Mouse (Mus musculus) liver, adult 2 months (tissue): ENCODE data around the gene Gm13090. TPM values are rescaled to one million over a fixed set of nuclear protein-coding genes. Genes with fewer than 3 reads are reported as not detected.

Experiments used
- DNase-seq: peaks from one replicate; pipeline ENCODE4 v3.0.0-alpha.2; 2011; ENCODE audit warnings: low read depth, low spot score; ENCODE audit errors: extremely low read depth
- H3K27ac ChIP-seq: fragments of 200-500 bp; replicated peaks from 2 replicates; pipeline ENCODE4 v1.5.1; 2012; ENCODE audit warnings: low read depth, mild to moderate bottlenecking, control low read depth, inconsistent platforms, low read length; ENCODE audit not compliant: insufficient read depth
- H3K27me3 ChIP-seq: fragments of 200-500 bp; 2 replicates; pipeline ENCODE4 v1.6.1; 2012; ENCODE audit warnings: mild to moderate bottlenecking, moderate library complexity, low read length, inconsistent platforms; ENCODE audit not compliant: control insufficient read depth, insufficient read depth
- H3K36me3 ChIP-seq: fragments of 200-500 bp; 2 replicates; pipeline ENCODE4 v1.6.1; 2012; ENCODE audit warnings: low read length, inconsistent platforms; ENCODE audit not compliant: control insufficient read depth, insufficient read depth
- H3K4me1 ChIP-seq: fragments of 200-500 bp; 2 replicates; pipeline ENCODE4 v1.6.1; 2011; ENCODE audit warnings: low read length; ENCODE audit not compliant: control insufficient read depth, insufficient read depth
- H3K4me3 ChIP-seq: fragments of 200-500 bp; 2 replicates; pipeline ENCODE4 v1.5.1; 2011; ENCODE audit warnings: low read depth, mild to moderate bottlenecking, control low read depth, low read length, moderate library complexity; ENCODE audit not compliant: insufficient read depth
- H3K79me2 ChIP-seq: fragments of 200-500 bp; 2 replicates; pipeline ENCODE4 v1.6.1; 2012; ENCODE audit warnings: inconsistent platforms, mild to moderate bottlenecking, low read length, moderate library complexity; ENCODE audit not compliant: control insufficient read depth, insufficient read depth
- H3K9ac ChIP-seq: fragments of 200-500 bp; 2 replicates; pipeline ENCODE4 v1.6.1; 2012; ENCODE audit warnings: low read depth, mild to moderate bottlenecking, control low read depth, inconsistent platforms, low read length
- CTCF ChIP-seq: fragments of 200-500 bp; IDR thresholded peaks from 2 replicates; pipeline ENCODE4 v1.5.1; 2011; ENCODE audit warnings: low read depth, low read length, control low read depth
- POLR2A ChIP-seq: fragments of 200-500 bp; IDR thresholded peaks from 2 replicates; pipeline ENCODE4 v1.6.1; 2011; ENCODE audit warnings: low read length, control low read depth; ENCODE audit not compliant: insufficient read depth; ENCODE audit errors: extremely low read depth
- WGBS: fragments of 180-500 bp; shearing (Covaris S2); methylation state at CpG from one replicate; pipeline ENCODE4 v1.1.7; 2018; 5-methylcytosine and 5-hydroxymethylcytosine counted together
- polyA plus RNA-seq: library from polyadenylated mRNA; depleted of rRNA; stranded (reverse); fragments of >200 nt; gene quantifications from 2 replicates; pipeline ENCODE4 v1.2.3, GENCODE M21; 2012
- total RNA-seq: library from RNA; depleted of rRNA; stranded (reverse); fragments of >200 nt; gene quantifications from 2 replicates; pipeline ENCODE4 v1.2.3, GENCODE M21; 2014

Gene Gm13090
- total and polyA plus RNA-seq, 2 experiments, result not detected

GRCm38 (mm10) chr4:151087358-151087757, 2.0 kb upstream of the Gm13090 start:
- no peaks in the 10 kb centered on the region for H3K36me3 ChIP-seq
- no peak for TF ChIP-seq POLR2A
- no peak for TF ChIP-seq CTCF
- no peaks in the 10 kb centered on the region for H3K27me3 ChIP-seq
- H3K79me2 ChIP-seq, result no peaks in the 10 kb centered on the region
- WGBS, result 94% methylated on average over 1 of the region's 1 CpGs
- no peak for DNase-seq
- no peak overlapping the region for H3K9ac ChIP-seq
- H3K4me1 ChIP-seq, result no peaks in the 10 kb centered on the region
- H3K27ac ChIP-seq, result no peak overlapping the region
- no peak overlapping the region for H3K4me3 ChIP-seq

GRCm38 (mm10) chr4:151088819-151089218, 551 bp upstream of the Gm13090 start:
- Histone ChIP-seq H3K4me1 (no peaks in the 10 kb centered on the region), H3K36me3 (no peaks in the 10 kb centered on the region), H3K9ac (no peak overlapping the region), H3K79me2 (no peaks in the 10 kb centered on the region), H3K27me3 (no peaks in the 10 kb centered on the region), H3K27ac (no peak overlapping the region), H3K4me3 (no peak overlapping the region)
- no peak for DNase-seq
- no peak for TF ChIP-seq POLR2A
- no peak for TF ChIP-seq CTCF
- WGBS, result 92% methylated on average over 14 of the region's 14 CpGs

- no peak overlapping the region for H3K27ac ChIP-seq
- H3K36me3 ChIP-seq, result no peaks in the 10 kb centered on the region
- TF ChIP-seq CTCF, result peak; percentile 45; the same call in 1 of the 2 replicates
- no peak for TF ChIP-seq POLR2A
- no peaks in the 10 kb centered on the region for H3K27me3 ChIP-seq
- no peaks in the 10 kb centered on the region for H3K4me1 ChIP-seq
- WGBS, result 47% methylated on average over 2 of the region's 2 CpGs
- peak; percentile 15 for DNase-seq
- no peak overlapping the region for H3K9ac ChIP-seq
- H3K79me2 ChIP-seq, result no peaks in the 10 kb centered on the region
- H3K4me3 ChIP-seq, result no peak overlapping the region
Observed at GRCm38 (mm10) chr4:151095207-151095606, 5.8 kb downstream of the Gm13090 start.

- no peak for DNase-seq
- H3K27ac ChIP-seq, result no peak overlapping the region
- H3K4me3 ChIP-seq, result no peak overlapping the region
- H3K79me2 ChIP-seq, result no peaks in the 10 kb centered on the region
- no peaks in the 10 kb centered on the region for H3K27me3 ChIP-seq
- H3K36me3 ChIP-seq, result no peaks in the 10 kb centered on the region
- TF ChIP-seq CTCF, result no peak
- no peak for TF ChIP-seq POLR2A
- no peak overlapping the region for H3K9ac ChIP-seq
- 66% methylated on average over 18 of the region's 18 CpGs for WGBS
- no peaks in the 10 kb centered on the region for H3K4me1 ChIP-seq
Observed at GRCm38 (mm10) chr4:151096334-151097103, 7.1 kb downstream of the Gm13090 start.

GRCm38 (mm10) chr4:151097104-151097438, 7.7 kb downstream of the Gm13090 start:
- Histone ChIP-seq H3K9ac (no peak overlapping the region), H3K27ac (no peak overlapping the region), H3K79me2 (no peaks in the 10 kb centered on the region), H3K4me3 (no peak overlapping the region), H3K36me3 (no peaks in the 10 kb centered on the region), H3K27me3 (0 out of 2 replicates have a peak, but pooled peaks cover 2% of the 10 kb centered on the region), H3K4me1 (no peaks in the 10 kb centered on the region)
- TF ChIP-seq POLR2A, result no peak
- no peak for TF ChIP-seq CTCF
- WGBS, result 84% methylated on average over 11 of the region's 11 CpGs
- DNase-seq, result no peak

GRCm38 (mm10) chr4:151103646-151104045, 14.3 kb downstream of the Gm13090 start:
- Histone ChIP-seq H3K27me3 (peaks cover 11% of the 10 kb centered on the region), H3K36me3 (no peaks in the 10 kb centered on the region), H3K4me3 (no peak overlapping the region), H3K79me2 (no peaks in the 10 kb centered on the region), H3K9ac (no peak overlapping the region), H3K4me1 (peaks cover 2% of the 10 kb centered on the region; the same call in 1 of the 2 replicates), H3K27ac (no peak overlapping the region)
- WGBS, result 83% methylated on average over 11 of the region's 11 CpGs
- no peak for TF ChIP-seq POLR2A
- no peak for TF ChIP-seq CTCF
- no peak for DNase-seq
